Mouse (Mus musculus) hematopoietic stem cell, adult 5-6 weeks (primary cell): ENCODE data around the gene Ctrc. TPM values are rescaled to one million over a fixed set of nuclear protein-coding genes. Genes with fewer than 3 reads are reported as not detected.

Experiments
- ATAC-seq, 2 experiments: fragments of 125-278 bp in 1 of 2; replicated peaks in 1 of 2; 2 replicates each; pipeline ENCODE4 v1.8.0; 2016 to 2017; ENCODE audit warnings: inconsistent platforms in 2 of 2, mild to moderate bottlenecking in 2 of 2, moderate number of reproducible peaks in 2 of 2, low read depth in 1 of 2, moderate TSS enrichment in 1 of 2; ENCODE audit not compliant: low FRiP score in 2 of 2, poor library complexity in 2 of 2, severe bottlenecking in 2 of 2, insufficient read depth in 1 of 2, low TSS enrichment in 1 of 2
- total RNA-seq: library from RNA; stranded (forward); fragments of 172-1452, 232-1000 nt; gene quantifications from 2 replicates; pipeline ENCODE4 v1.2.3, GENCODE M21; 2017

Gene Ctrc
- total RNA-seq, 1 experiment from 2014 or later = not detected

DNA sequence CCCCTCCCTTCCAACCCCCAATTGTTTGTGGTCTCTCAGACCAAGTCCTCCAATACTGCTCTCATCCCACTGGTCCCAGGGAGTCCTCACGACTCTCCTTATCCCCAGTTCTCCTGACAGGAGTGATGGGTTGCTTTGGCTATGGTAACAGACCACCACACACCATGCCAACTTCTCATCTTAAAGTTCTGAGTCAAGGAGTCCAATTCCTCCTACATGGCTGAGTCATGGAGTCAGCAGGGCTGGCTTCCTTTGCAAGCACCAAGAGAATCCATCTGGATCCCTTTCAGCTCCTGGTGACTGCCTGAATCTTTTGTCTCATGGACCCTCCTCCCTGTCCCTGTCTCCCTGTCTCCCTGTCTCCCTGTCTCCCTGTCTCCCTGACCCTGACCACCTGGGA lies 12.2 kb downstream of the Ctrc start:
- no peak for ATAC-seq

DNA sequence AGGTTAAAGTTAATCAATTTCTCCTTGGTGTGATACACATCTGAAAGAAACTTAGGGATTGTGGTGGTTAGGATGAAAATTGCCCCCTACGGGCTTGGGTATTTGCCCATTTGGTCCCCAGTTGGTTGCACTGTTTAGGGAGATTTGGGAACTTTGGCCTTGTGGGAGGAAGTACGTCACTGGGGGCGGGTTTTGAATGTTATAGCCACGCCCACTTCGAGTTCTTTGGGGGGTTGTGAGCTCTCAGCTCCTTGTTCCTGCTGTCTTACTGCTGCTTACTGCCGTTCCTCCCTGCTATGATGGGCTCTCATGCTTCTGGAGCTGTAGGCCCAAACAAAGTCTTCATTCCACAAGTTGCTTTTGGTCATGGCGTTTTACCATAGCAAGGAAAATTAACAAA lies 14.8 kb downstream of the Ctrc start:
- no peak for ATAC-seq

GRCm38 (mm10) chr4:141830381-141830780 lies 15.8 kb downstream of the Ctrc start:
- ATAC-seq = no peak

DNA sequence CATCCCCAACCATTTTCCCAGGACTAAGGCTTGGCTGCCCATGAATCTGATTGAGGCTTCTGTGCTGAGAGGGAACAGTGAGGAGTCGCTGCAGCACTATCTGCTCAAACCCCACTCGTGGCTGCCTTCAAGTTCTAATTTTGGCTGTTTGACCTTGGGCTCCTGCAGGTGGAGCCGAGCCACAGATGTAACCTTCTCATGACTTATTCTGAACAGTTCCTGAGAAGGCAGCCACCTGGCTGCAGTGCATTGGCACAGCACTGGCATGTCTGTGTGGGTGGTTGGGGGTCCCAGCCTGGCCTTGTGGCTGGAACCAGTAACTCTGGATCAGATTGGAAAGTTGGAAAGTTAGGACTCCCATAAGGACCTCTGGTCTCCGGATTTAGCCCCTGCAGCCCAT lies 18.0 kb downstream of the Ctrc start:
- no peak for ATAC-seq

DNA sequence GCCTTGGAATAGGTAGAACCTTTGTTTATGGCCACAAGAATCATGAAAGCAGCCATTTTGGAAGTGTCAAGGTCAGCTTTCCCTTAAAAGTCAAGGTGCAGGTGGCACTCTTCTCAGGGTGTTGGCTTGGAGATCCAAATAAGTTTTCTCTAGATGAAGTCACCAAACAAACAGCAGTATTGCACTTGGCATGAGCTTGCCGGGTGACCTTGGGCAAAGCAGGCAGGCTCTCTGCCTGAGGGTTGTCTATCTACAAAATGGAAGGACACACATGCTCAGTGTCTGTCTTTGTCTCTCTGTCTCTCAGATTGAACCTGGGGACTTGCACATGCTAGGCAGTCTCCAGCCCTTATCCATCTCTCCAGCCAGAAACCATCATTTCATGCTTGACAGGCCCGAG lies 18.8 kb downstream of the Ctrc start:
- no peak for ATAC-seq

- no peak for ATAC-seq
These were observed 20.1 kb downstream of the Ctrc start, which contains the start of gene Cela2a for GRCm38 (mm10) chr4:141826060-141826459. Gene Cela2a (minus strand): TSS chr4:141826160.

GRCm38 (mm10) chr4:141822979-141823378 lies 23.2 kb downstream of the Ctrc start:
- peak in 1 of 2 experiments; percentile 75; a peak in 2 of 4 replicates for ATAC-seq

DNA sequence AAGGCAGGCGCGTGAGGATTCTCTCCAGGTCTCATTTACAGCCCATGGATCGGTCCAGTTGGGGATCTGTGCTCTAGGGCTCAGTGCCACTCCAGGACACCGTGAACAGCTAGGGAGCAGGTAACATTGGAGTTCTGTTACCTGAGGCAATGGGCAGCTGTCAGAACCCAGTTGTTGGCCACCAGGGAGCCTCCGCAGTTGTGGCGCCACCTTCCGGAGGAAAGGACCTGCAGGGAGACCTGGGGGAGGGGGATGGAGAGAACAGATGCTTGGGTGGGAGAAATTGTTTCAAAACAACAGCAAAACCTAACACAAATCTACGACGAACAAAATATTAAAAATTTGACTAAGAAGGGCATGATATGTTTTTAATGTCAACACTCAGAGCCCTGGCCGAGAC lies 24.1 kb downstream of the Ctrc start:
- no peak for ATAC-seq

DNA sequence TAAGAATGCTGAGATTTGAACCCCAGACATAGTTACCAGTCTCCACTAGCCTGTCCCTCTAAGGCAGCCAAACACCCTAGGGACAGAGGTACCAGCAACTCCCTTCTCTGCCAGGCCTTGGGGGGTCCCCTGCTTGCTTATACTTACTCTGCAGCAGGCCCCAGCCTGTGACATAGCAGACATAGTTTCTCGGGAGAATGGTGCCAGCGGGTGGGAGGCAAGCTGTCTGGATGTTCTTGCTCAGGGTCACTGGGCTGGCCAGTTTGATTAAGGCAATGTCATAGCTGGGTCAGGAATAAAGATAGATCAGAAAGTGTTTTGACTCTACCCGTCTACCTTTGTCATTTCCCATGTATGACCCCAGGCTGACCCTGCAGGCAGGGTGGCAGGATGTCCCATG lies 25.0 kb downstream of the Ctrc start:
- ATAC-seq = no peak

DNA sequence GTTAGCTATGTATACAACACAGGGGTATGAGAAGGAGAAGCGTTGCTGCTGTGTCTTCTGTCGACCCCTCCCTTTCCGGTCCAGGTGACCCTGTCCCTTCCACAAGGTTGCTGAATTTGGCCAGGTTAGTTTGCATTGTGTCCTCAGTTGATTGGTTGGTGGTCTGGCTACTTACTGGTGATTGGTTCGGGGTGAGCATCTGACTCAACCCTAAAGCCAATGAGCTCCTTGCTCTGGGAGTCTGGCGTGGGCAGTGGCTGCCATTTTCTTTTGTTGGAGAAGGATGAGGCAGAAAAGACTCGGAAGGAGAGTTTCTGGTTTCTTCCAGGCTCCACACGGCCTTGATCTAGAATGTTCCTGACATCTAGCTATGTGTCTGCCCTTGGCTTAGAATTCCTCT lies 26.8 kb downstream of the Ctrc start:
- ATAC-seq = no peak

DNA sequence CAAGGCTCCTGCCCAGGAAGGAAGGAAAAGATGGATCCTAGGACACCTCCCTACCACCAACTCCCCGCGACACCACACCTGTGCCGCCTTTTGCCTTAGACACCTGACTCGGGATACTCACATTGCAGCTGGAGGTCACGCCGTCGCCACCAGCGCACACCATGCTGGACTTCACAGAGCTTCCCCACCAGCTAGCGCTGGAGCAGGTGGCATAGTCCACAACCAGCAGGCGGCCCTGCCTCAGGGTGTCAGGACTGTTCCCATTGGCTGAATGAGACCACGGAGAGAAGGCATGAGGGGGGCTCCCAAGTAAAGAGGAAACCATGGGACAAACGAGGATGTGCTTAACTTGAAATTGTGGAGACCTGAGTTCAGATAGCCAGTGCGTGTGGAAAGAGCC lies 27.3 kb downstream of the Ctrc start:
- no peak for ATAC-seq

DNA sequence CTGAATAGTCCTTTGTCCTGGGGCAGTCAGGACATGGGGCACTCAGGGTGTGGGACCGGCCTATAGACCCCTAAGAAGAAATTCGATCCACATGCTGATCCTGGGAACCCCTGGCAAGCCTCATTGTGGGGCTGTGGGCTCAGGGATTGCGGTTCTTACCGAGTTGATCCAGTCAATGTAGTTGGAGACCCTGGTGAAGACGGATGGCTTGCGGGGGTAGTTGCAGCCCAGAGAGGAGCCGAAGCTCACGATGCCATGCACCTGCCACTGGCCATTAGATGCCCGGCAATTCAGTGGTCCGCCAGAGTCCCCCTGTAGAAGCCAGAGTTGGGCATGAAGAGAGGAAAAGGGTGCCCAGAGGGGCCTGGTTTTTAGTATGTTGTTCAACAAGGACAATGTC lies 28.5 kb downstream of the Ctrc start:
- ATAC-seq = no peak

GRCm38 (mm10) chr4:141816776-141817655 lies 29.1 kb downstream of the Ctrc start:
- no peak for ATAC-seq

DNA sequence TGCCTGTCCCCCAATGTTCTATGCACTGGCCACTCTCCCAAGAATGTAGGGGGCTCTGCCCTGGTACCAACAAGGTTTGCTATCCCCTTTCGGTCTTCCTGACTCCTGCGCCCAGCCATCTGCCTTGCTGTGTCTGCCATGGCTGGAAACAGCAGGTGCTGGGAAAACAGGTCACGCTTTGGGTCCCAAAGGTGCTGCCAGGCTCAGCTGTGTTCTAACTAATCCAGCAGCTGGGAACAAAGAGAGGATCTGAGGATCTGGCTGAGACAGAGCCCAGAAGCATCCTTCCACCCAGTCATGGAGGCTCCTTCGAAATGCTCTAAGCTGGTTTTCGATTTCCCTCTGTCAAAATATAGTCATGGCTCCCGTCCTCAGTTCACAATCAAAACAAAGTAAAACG lies 29.9 kb downstream of the Ctrc start:
- ATAC-seq = no peak

DNA sequence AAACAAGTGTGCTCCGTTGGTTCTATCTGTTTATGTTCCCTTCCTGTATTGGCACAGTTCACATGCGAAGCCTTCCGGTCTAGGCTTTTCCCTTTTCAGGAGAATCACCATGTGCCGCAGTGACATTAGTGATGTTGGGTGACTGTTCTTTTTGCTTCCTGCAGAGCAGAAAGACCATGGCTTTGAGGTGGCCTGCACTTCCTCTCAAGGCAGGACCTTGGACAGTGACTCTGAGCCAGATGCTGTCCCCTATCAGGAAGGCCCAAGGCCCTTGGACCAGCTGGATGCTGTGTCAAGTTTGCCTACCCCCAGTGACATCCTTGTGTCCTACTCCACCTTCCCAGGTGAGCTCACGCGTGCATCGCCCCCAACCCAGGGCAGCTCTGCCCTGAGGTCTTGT lies 34.8 kb downstream of the Ctrc start:
- ATAC-seq = no peak

DNA sequence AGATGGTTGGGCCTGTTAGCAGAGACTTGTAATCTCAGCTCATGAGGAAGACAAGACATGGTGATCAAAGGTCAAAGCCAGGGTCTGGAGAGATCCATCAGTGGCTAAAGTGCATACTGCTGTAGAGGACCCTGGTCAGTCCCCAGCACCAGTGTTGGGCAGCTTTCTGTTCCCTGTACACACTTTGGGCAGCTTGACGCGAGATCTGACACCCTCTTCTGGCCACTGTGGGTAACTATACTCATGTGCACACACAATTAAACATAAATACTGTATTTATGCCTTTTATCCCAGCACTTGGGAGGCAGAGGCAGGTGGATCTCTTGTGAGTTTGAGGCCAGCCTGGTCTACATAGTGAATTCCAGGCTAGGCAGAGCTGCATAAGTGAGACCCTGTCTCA lies 35.2 kb downstream of the Ctrc start:
- no peak for ATAC-seq

DNA sequence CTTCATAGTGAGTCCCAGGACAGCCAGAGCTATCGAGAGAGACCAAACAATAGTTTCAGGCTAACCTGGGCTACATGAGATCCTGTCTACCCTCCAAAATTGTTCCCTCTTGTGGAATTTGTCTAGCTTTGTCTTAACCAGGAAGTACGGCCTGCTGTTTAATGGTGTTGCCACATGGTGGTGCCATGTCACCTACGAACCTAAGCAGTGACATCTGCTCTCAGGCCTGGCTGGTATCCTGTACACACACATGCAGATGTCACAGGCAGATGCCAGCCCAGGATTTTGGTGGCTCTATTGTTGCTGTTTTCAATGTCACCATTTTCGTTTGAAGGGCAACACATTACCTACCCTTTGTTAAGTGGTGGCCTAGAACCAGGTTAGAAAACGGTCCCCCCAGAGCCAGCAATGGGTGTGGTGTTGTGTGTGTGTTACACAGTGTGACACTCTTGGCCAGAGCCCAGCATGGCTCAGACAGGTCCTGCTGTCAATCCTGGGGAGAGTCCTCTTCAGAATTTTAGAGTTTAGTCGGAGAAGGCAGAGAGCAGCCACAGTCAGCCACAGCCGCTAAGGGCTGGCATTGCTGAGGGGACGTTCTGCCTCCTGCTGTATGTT lies 36.2 kb downstream of the Ctrc start:
- ATAC-seq = peak; percentile 66 to 79

DNA sequence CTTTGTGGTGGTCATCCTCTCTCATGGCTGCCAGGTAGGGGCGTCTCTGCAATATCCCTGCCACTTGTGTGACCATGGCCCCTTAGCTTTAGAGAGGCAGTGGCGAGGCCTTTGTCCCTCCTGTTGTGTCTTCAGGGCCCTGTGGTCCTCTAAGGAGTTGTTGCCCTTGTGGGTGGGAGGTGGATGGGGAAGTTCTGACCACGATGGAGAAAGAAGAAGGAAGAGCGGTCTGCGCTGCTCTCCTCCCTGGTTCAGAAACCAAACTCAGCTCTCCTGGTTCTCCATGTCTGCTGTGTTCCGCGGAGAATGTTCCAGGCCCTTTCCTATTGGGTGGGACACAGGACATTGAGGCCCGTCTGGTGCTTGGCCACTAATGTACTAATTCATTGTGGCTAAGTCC lies 40.3 kb downstream of the Ctrc start:
- ATAC-seq = no peak

DNA sequence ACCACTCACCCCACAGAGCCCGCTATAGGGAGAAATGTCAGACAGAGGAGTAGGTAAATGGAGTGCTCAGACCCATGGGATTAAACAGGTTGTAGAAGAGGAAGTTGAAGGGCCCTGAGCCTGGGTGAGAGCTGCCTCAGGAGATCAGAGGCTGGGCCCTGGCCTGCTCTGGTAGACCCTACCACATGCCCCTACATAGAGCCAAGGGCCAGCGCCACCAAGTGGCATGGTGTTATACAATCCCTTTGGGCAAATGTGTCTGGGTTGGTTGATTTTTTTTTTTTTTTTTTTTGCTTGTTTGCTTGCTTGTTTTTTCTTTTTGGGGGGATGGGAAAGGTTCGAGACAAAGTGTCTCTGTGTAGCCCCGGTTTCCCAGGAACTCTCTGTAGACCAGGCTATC lies 42.1 kb downstream of the Ctrc start:
- no peak for ATAC-seq
